Mouse (Mus musculus): ENCODE data around the gene Mif4gd. TPM values are rescaled to one million over a fixed set of nuclear protein-coding genes. Genes with fewer than 3 reads are reported as not detected.

The Mif4gd gene
- total and polyA plus RNA-seq, 2 experiments from 2014 or later = 16.9 to 19.4 TPM

GRCm38 (mm10) chr11:115582913-115583606, 29.7 kb downstream of the Mif4gd start:
- Histone ChIP-seq H3K9ac (no peak overlapping the region), H3K4me2 (ENCODE audit: low read depth) (no peak overlapping the region), H3K36me3 (ENCODE audit: insufficient read depth) (peaks cover 93% of the 10 kb centered on the region), H3K4me1 (ENCODE audit: insufficient read depth) (no peaks in the 10 kb centered on the region), H3K27me3 (ENCODE audit: insufficient read depth, low read length) (no peaks in the 10 kb centered on the region), H3K27ac (ENCODE audit: low read depth, low read length) (no peak overlapping the region), H3K4me3 (ENCODE audit: low read depth, low read length) (no peak overlapping the region), H3K9me3 (ENCODE audit: low read length) (no peaks in the 10 kb centered on the region)
- ATAC-seq = 0 out of 2 replicates have a peak, but pooled peaks have one; percentile 17
- DNase-seq = no peak
- no peak for TF ChIP-seq CTCF (IDR thresholded peaks at IDR 0.05; ENCODE audit: low read depth)
- 82% methylated on average over 10 of the region's 10 CpGs for WGBS

- Histone ChIP-seq H3K27ac (ENCODE audit: low read depth, low read length) (no peak overlapping the region), H3K27me3 (ENCODE audit: insufficient read depth, low read length) (no peaks in the 10 kb centered on the region), H3K4me2 (ENCODE audit: low read depth) (no peak overlapping the region), H3K9me3 (ENCODE audit: low read length) (no peaks in the 10 kb centered on the region), H3K36me3 (ENCODE audit: insufficient read depth) (peaks cover 60% of the 10 kb centered on the region), H3K4me3 (ENCODE audit: low read depth, low read length) (no peak overlapping the region), H3K4me1 (ENCODE audit: insufficient read depth) (no peaks in the 10 kb centered on the region), H3K9ac (no peak overlapping the region)
- TF ChIP-seq CTCF (IDR thresholded peaks at IDR 0.05; ENCODE audit: low read depth) = no peak
- ATAC-seq (no peak), DNase-seq (no peak)
Measured at GRCm38 (mm10) chr11:115579080-115579479, 33.7 kb downstream of the Mif4gd start.

- TF ChIP-seq CTCF (IDR thresholded peaks at IDR 0.05; ENCODE audit: low read depth) = no peak
Measured at GRCm38 (mm10) chr11:115564961-115565360, 47.8 kb downstream of the Mif4gd start.

GRCm38 (mm10) chr11:115564064-115564809, 48.5 kb downstream of the Mif4gd start, which contains the start of gene Nup85:
Gene Nup85 (plus strand): TSS chr11:115564434.
- TF ChIP-seq CTCF (IDR thresholded peaks at IDR 0.05; ENCODE audit: low read depth) = no peak; the same call in 1 of the 2 replicates
- H3K4me2 ChIP-seq (ENCODE audit: low read depth) = peak within 1 kb of the TSS; percentile 63
- H3K9ac ChIP-seq = peak within 1 kb of the TSS; percentile 69
- DNase-seq (peak; percentile 99), ATAC-seq (peak; percentile 94)
- H3K27ac ChIP-seq (ENCODE audit: low read depth, low read length) = peak within 1 kb of the TSS; percentile 76
- peaks cover 23% of the 10 kb centered on the region for H3K36me3 ChIP-seq (ENCODE audit: insufficient read depth)
- no peaks in the 10 kb centered on the region for H3K27me3 ChIP-seq (ENCODE audit: insufficient read depth, low read length)
- H3K4me1 ChIP-seq (ENCODE audit: insufficient read depth) = 0 out of 2 replicates have a peak, but pooled peaks cover 7% of the 10 kb centered on the region
- under 1% methylated on average over 42 of the region's 42 CpGs for WGBS
- H3K9me3 ChIP-seq (ENCODE audit: low read length) = no peaks in the 10 kb centered on the region
- H3K4me3 ChIP-seq (ENCODE audit: low read depth, low read length) = peak within 1 kb of the TSS; percentile 73

More at GRCm38 (mm10) chr11:115564961-115565360, 47.8 kb downstream of the Mif4gd start:
- no peak overlapping the region for H3K27ac ChIP-seq (ENCODE audit: low read depth, low read length)
- DNase-seq = no peak
- H3K4me1 ChIP-seq (ENCODE audit: insufficient read depth) = 0 out of 2 replicates have a peak, but pooled peaks cover 7% of the 10 kb centered on the region
- ATAC-seq = no peak
- H3K4me2 ChIP-seq (ENCODE audit: low read depth) = peak overlapping the region; percentile 63
- WGBS = 21% methylated on average over 7 of the region's 7 CpGs
- no peaks in the 10 kb centered on the region for H3K9me3 ChIP-seq (ENCODE audit: low read length)
- peak overlapping the region; percentile 69 for H3K9ac ChIP-seq
- peak overlapping the region; percentile 73 for H3K4me3 ChIP-seq (ENCODE audit: low read depth, low read length)
- H3K36me3 ChIP-seq (ENCODE audit: insufficient read depth) = peaks cover 30% of the 10 kb centered on the region
- no peaks in the 10 kb centered on the region for H3K27me3 ChIP-seq (ENCODE audit: insufficient read depth, low read length)

- Histone ChIP-seq H3K27ac (ENCODE audit: low read depth, low read length) (peak overlapping the region; percentile 76), H3K4me1 (ENCODE audit: insufficient read depth) (0 out of 2 replicates have a peak, but pooled peaks cover 7% of the 10 kb centered on the region), H3K36me3 (ENCODE audit: insufficient read depth) (peaks cover 15% of the 10 kb centered on the region), H3K9me3 (ENCODE audit: low read length) (no peaks in the 10 kb centered on the region), H3K9ac (peak overlapping the region; percentile 69; the same call in 1 of the 2 replicates), H3K27me3 (ENCODE audit: insufficient read depth, low read length) (no peaks in the 10 kb centered on the region), H3K4me2 (ENCODE audit: low read depth) (peak overlapping the region; percentile 63), H3K4me3 (ENCODE audit: low read depth, low read length) (peak overlapping the region; percentile 73)
- DNase-seq (no peak), ATAC-seq (no peak)
- TF ChIP-seq CTCF (IDR thresholded peaks at IDR 0.05; ENCODE audit: low read depth) = 0 out of 2 replicates have a peak, but pooled peaks have one; percentile 4
- 49% methylated on average over 4 of the region's 4 CpGs for WGBS
Measured at GRCm38 (mm10) chr11:115563406-115563805, 49.4 kb downstream of the Mif4gd start.

Other genes starting within 250 kb of the Mif4gd start
- gene Hid1, start 245.2 kb downstream of the Mif4gd start, total RNA-seq (2014; rRNA removed) = 52.4 and 54.5 TPM in 2 replicates
- gene Hid1, start 245.2 kb downstream of the Mif4gd start, polyA plus RNA-seq (2015; fragmentation: Nextera tagmentation; extraction: Ambion mirVana) = 42.8 and 46.6 TPM in 2 replicates
- gene Cdr2l, start 231.1 kb downstream of the Mif4gd start, total RNA-seq (2014; rRNA removed) = 43.0 and 45.8 TPM in 2 replicates
- gene Cdr2l, start 231.1 kb downstream of the Mif4gd start, polyA plus RNA-seq (2015; fragmentation: Nextera tagmentation; extraction: Ambion mirVana) = 14.4 and 16.9 TPM in 2 replicates
- gene Mrpl58, start 209.2 kb downstream of the Mif4gd start, total RNA-seq (2014; rRNA removed) = 82.1 and 86.1 TPM in 2 replicates
- 201 and 203 TPM in 2 replicates for gene Mrpl58, start 209.2 kb downstream of the Mif4gd start, polyA plus RNA-seq (2015; fragmentation: Nextera tagmentation; extraction: Ambion mirVana)
- 339 and 418 TPM in 2 replicates for gene Atp5h, start 193.0 kb downstream of the Mif4gd start, total RNA-seq (2014; rRNA removed)
- 808 and 932 TPM in 2 replicates for gene Atp5h, start 193.0 kb downstream of the Mif4gd start, polyA plus RNA-seq (2015; fragmentation: Nextera tagmentation; extraction: Ambion mirVana)
- gene Kctd2, start 192.8 kb downstream of the Mif4gd start, total RNA-seq (2014; rRNA removed) = 31.7 TPM in 2 replicates
- gene Kctd2, start 192.8 kb downstream of the Mif4gd start, polyA plus RNA-seq (2015; fragmentation: Nextera tagmentation; extraction: Ambion mirVana) = 27.1 and 29.3 TPM in 2 replicates
- gene Trim80, start 172.4 kb downstream of the Mif4gd start, total RNA-seq (2014; rRNA removed) = not detected in 2 replicates
- gene Trim80, start 172.4 kb downstream of the Mif4gd start, polyA plus RNA-seq (2015; fragmentation: Nextera tagmentation; extraction: Ambion mirVana) = not detected in 2 replicates
- gene Slc16a5, start 150.5 kb downstream of the Mif4gd start, total RNA-seq (2014; rRNA removed) = not detected in 2 replicates
- gene Slc16a5, start 150.5 kb downstream of the Mif4gd start, polyA plus RNA-seq (2015; fragmentation: Nextera tagmentation; extraction: Ambion mirVana) = 0.06 and 0.07 TPM in 2 replicates
- 11.2 and 14.2 TPM in 2 replicates for gene Armc7, start 137.3 kb downstream of the Mif4gd start, total RNA-seq (2014; rRNA removed)
- 8.5 and 11.2 TPM in 2 replicates for gene Armc7, start 137.3 kb downstream of the Mif4gd start, polyA plus RNA-seq (2015; fragmentation: Nextera tagmentation; extraction: Ambion mirVana)
- gene Nt5c, start 121.1 kb downstream of the Mif4gd start, total RNA-seq (2014; rRNA removed) = 59.6 and 84.6 TPM in 2 replicates
- gene Nt5c, start 121.1 kb downstream of the Mif4gd start, polyA plus RNA-seq (2015; fragmentation: Nextera tagmentation; extraction: Ambion mirVana) = 136 and 143 TPM in 2 replicates
- gene Jpt1, start 98.6 kb downstream of the Mif4gd start, total RNA-seq (2014; rRNA removed) = 1,009 and 1,140 TPM in 2 replicates
- gene Jpt1, start 98.6 kb downstream of the Mif4gd start, polyA plus RNA-seq (2015; fragmentation: Nextera tagmentation; extraction: Ambion mirVana) = 1,672 and 1,955 TPM in 2 replicates
- gene Sumo2, start 76.7 kb downstream of the Mif4gd start, total RNA-seq (2014; rRNA removed) = 795 and 821 TPM in 2 replicates
- gene Sumo2, start 76.7 kb downstream of the Mif4gd start, polyA plus RNA-seq (2015; fragmentation: Nextera tagmentation; extraction: Ambion mirVana) = 1,185 and 1,251 TPM in 2 replicates
- 62.6 and 90.3 TPM in 2 replicates for gene Nup85, start 48.5 kb downstream of the Mif4gd start, total RNA-seq (2014; rRNA removed)
- 66.2 and 78.7 TPM in 2 replicates for gene Nup85, start 48.5 kb downstream of the Mif4gd start, polyA plus RNA-seq (2015; fragmentation: Nextera tagmentation; extraction: Ambion mirVana)
- gene Mrps7, start 9.0 kb downstream of the Mif4gd start, total RNA-seq (2014; rRNA removed) = 34.6 and 46.3 TPM in 2 replicates
- gene Mrps7, start 9.0 kb downstream of the Mif4gd start, polyA plus RNA-seq (2015; fragmentation: Nextera tagmentation; extraction: Ambion mirVana) = 74.1 and 78.1 TPM in 2 replicates
- gene Gga3, start 8.9 kb downstream of the Mif4gd start, total RNA-seq (2014; rRNA removed) = 34.0 and 34.5 TPM in 2 replicates
- 15.2 and 18.5 TPM in 2 replicates for gene Gga3, start 8.9 kb downstream of the Mif4gd start, polyA plus RNA-seq (2015; fragmentation: Nextera tagmentation; extraction: Ambion mirVana)
- 34.3 and 38.7 TPM in 2 replicates for gene Slc25a19, start 15.3 kb upstream of the Mif4gd start, total RNA-seq (2014; rRNA removed)
- gene Slc25a19, start 15.3 kb upstream of the Mif4gd start, polyA plus RNA-seq (2015; fragmentation: Nextera tagmentation; extraction: Ambion mirVana) = 51.1 and 51.7 TPM in 2 replicates
- 88.2 and 91.9 TPM in 2 replicates for gene Grb2, start 95.6 kb upstream of the Mif4gd start, total RNA-seq (2014; rRNA removed)
- gene Grb2, start 95.6 kb upstream of the Mif4gd start, polyA plus RNA-seq (2015; fragmentation: Nextera tagmentation; extraction: Ambion mirVana) = 153 and 162 TPM in 2 replicates
- gene Tmem94, start 152.5 kb upstream of the Mif4gd start, total RNA-seq (2014; rRNA removed) = 16.7 and 19.3 TPM in 2 replicates
- 12.1 and 14.9 TPM in 2 replicates for gene Tmem94, start 152.5 kb upstream of the Mif4gd start, polyA plus RNA-seq (2015; fragmentation: Nextera tagmentation; extraction: Ambion mirVana)
- gene Caskin2, start 200.7 kb upstream of the Mif4gd start, total RNA-seq (2014; rRNA removed) = 14.5 and 14.7 TPM in 2 replicates
- gene Caskin2, start 200.7 kb upstream of the Mif4gd start, polyA plus RNA-seq (2015; fragmentation: Nextera tagmentation; extraction: Ambion mirVana) = 4.5 and 6.1 TPM in 2 replicates
- 23.5 and 25.5 TPM in 2 replicates for gene Tsen54, start 201.8 kb upstream of the Mif4gd start, total RNA-seq (2014; rRNA removed)
- gene Tsen54, start 201.8 kb upstream of the Mif4gd start, polyA plus RNA-seq (2015; fragmentation: Nextera tagmentation; extraction: Ambion mirVana) = 16.8 and 18.1 TPM in 2 replicates
- 2.7 and 4.0 TPM in 2 replicates for gene Llgl2, start 211.1 kb upstream of the Mif4gd start, total RNA-seq (2014; rRNA removed)
- 0.72 and 1.1 TPM in 2 replicates for gene Llgl2, start 211.1 kb upstream of the Mif4gd start, polyA plus RNA-seq (2015; fragmentation: Nextera tagmentation; extraction: Ambion mirVana)
- gene Myo15b, start 245.4 kb upstream of the Mif4gd start, total RNA-seq (2014; rRNA removed) = not detected in 2 replicates
- gene Myo15b, start 245.4 kb upstream of the Mif4gd start, polyA plus RNA-seq (2015; fragmentation: Nextera tagmentation; extraction: Ambion mirVana) = 0.01 TPM in 1 of 2 replicates, not detected in the other